Mouse (Mus musculus) layer of hippocampus, adult 2 months (tissue): ENCODE data around the gene Gm11639. TPM values are rescaled to one million over a fixed set of nuclear protein-coding genes. Genes with fewer than 3 reads are reported as not detected.

ENCODE experiments used
- DNase-seq, 2 experiments: peaks; one replicate each; pipeline ENCODE4 v3.0.0; 2022; ENCODE audit warnings: low spot score in 2 of 2
- H3K27ac ChIP-seq: fragments of 200-600 bp; 2 replicates; pipeline ENCODE4 v1.8.1; 2022
- H3K4me3 ChIP-seq: fragments of 200-600 bp; 2 replicates; pipeline ENCODE4 v1.8.1; 2022; ENCODE audit warnings: mild to moderate bottlenecking
- CTCF ChIP-seq: fragments of 200-600 bp; conservative IDR thresholded peaks from 2 replicates; pipeline ENCODE4 v1.8.1; 2022; ENCODE audit warnings: antibody characterized with exemption, mild to moderate bottlenecking, moderate library complexity
- total RNA-seq, 2 experiments: library from RNA; stranded (reverse); gene quantifications; 2 replicates each; pipeline ENCODE4 v1.2.3; 2021

Gene Gm11639
- total RNA-seq, 2 experiments from 2014 or later, result 0.44 to 0.54 TPM

DNA sequence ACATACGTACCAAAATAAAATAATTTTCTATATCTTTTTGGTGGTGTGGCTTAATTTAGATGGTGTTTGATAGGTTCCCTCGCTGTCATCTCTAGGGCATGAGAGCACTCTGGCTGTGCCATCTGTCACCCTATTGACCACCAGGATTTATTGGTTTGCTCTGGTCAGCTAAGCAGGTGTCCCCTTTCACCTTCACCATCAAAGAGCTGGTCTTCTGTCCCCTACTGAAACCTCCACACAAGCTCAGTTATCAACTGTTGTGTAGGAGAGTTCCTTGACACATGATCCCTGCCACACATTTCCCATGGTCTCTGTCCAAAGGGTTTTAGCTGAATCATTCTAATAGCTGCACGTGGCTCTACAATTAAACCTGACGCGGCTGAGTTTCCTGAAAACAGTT, 455.6 kb downstream of the Gm11639 start:
- H3K27ac ChIP-seq, result no peak overlapping the region
- no peak for DNase-seq
- H3K4me3 ChIP-seq, result no peak overlapping the region
- no peak for TF ChIP-seq CTCF

DNA sequence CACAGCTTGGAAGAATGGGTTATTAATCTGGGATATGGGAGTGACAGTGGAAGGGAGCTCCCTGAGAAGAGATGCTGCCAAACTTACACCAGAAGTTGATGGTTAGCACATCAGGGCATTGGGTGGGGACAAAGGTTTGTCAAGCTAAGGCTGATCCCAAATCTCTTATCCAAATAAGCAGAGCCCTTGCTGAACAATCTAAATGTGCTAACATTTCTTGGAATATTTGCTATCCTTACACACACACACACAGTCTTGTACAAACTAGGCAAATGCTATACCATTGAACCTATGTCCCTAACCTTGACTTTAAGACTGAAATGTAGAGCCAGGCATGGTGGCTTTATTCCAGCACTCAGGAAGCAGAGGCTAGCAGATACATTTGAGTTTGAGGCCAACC, 458.1 kb downstream of the Gm11639 start:
- DNase-seq, result no peak
- H3K27ac ChIP-seq, result no peak overlapping the region
- no peak for TF ChIP-seq CTCF
- no peak overlapping the region for H3K4me3 ChIP-seq

DNA sequence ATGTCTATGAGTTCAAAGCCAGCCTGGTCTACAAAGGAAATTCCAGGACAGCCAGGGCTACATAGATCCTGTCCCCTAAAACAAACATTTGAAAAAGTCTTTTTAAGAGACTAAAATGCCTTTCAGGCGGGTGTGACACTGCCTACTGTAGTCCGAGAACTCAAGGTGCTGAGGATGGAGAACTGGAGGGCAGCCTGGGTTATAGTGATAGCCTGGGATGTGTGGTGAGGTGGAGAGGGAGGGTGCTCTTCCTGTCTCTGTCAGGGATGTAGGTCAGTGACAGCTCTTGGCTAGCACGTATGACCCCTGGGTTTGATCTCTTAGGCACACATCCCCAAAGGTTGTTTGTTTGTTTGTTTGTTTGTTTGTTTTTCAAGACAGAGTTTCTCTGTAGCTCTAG, 458.6 kb downstream of the Gm11639 start:
- DNase-seq, result no peak
- no peak overlapping the region for H3K4me3 ChIP-seq
- TF ChIP-seq CTCF, result no peak
- H3K27ac ChIP-seq, result no peak overlapping the region

DNA sequence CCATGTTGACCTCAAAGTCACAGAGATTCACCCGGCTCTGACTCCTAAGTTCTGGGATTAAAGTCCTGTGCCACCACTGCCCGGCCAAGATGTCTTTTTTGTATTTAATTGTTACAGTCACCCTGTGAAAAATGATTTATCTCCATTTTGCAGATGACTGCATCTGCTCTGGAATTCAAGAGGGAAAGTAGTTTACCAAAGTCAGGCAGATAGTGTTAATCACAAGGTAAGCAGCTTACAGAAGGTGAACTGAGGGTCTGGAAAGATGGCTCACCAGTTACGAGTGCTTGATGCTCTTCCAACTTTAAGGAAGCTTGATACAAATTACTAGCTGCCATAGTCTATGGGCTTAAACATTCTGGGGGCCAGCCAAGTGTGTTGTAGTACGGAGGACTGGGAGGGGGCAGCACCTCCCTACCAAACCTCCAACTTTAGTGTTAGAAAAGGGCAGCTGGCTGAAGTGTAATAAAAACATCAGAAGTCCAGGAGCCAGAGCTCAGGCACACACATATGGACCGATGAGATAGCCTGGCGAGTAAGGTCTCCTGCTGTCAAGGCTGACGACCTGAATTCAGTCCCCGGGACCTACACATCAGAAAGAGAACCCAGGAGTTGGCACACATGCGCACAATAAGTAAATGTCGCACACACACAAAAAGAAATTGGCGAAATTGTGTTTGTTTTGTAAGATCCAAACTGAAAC, 459.2 kb downstream of the Gm11639 start:
- TF ChIP-seq CTCF, result no peak
- no peak overlapping the region for H3K4me3 ChIP-seq
- H3K27ac ChIP-seq, result no peak overlapping the region
- DNase-seq, result no peak

DNA sequence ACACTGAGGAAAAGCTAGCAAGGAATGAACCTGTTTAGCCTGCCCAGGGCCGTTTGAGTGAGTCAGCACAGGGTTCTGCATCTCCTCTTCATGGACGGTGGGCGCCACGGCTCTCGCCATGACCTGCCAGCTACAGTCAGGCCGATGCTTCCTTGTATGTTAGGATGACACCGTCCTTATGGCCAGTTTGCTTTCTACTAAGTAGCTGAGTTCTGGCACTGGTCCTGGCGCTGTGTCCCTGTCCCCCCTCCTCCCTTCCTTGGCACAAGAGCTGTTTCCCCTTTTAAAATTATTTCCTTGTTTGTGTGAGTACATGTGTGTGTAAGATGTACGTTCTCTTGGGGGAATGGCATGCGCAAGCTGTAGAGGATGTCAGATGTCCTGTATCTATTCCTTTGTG, 459.7 kb downstream of the Gm11639 start:
- no peak for DNase-seq
- no peak overlapping the region for H3K27ac ChIP-seq
- H3K4me3 ChIP-seq, result no peak overlapping the region
- no peak for TF ChIP-seq CTCF

DNA sequence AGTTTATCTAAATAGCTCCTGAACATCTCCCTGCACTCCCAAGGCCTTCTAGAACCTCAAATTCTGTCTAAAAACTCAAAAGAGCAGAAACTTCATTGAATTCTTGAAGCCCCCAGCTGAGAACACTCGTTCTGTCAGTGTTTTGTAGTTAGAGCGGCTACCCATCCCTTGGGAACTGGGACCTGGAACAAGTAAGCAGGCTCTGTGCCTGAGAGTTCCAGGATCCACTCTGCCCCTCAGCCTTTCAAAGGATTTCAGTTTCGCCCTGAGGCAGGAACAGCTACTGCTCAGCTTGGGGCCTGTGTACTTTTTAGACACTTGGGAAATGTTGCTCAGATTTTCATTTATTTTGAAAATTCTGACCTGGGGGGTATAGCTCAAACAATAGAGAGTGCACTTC, 461.1 kb downstream of the Gm11639 start, which contains the start of gene Gm10842:
TSS of gene Gm10842 (plus strand) at position 301 of the 400 bp plus-strand sequence.
- no peak for DNase-seq

DNA sequence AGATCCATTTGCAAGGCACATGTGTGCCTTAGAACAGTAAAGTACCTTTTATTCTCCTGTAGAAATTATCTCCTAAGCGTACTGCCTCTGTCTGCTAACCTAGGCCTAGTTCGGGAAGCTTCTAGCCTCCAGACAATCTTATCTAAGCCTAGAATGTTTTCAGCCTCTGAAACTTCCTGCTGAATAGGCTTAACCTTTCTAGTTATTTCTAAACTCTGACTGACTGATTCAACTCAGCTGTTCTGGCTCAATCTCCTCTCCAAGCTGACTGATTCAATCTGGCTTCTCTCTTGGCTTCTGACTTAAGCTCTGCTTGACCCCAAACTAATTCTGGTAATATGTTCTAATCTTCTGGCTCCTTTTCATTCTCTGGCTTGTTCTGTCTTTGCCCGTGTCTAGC, 463.8 kb downstream of the Gm11639 start:
- DNase-seq, result no peak
- TF ChIP-seq CTCF, result no peak
- H3K27ac ChIP-seq, result no peak overlapping the region
- no peak overlapping the region for H3K4me3 ChIP-seq

More for the DNA sequence above, 461.1 kb downstream of the Gm11639 start, which contains the start of gene Gm10842:
- H3K4me3 ChIP-seq, result no peak within 1 kb of the TSS
- no peak for TF ChIP-seq CTCF
- H3K27ac ChIP-seq, result no peak within 1 kb of the TSS

DNA sequence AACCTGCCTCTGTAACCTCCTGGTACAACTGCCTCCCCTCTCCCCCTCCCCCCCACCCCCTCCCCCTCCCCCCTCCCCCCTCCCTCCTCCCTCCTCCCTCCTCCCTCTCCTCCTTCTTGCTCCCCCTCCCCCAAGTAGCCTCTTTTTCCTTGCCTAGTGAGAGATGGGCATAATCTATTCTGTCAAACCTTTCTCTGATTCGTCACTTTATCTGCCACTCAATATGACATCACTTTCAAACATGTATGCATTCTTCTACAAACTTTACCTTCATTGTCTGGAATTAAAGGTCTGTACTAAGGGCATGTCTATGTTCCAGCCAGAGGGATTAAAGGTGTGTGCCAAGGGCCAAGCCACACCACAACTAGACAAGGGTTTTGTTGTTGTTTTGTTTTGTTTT, 464.3 kb downstream of the Gm11639 start:
- no peak for TF ChIP-seq CTCF
- Histone ChIP-seq H3K27ac (no peak overlapping the region), H3K4me3 (no peak overlapping the region)
- no peak for DNase-seq

DNA sequence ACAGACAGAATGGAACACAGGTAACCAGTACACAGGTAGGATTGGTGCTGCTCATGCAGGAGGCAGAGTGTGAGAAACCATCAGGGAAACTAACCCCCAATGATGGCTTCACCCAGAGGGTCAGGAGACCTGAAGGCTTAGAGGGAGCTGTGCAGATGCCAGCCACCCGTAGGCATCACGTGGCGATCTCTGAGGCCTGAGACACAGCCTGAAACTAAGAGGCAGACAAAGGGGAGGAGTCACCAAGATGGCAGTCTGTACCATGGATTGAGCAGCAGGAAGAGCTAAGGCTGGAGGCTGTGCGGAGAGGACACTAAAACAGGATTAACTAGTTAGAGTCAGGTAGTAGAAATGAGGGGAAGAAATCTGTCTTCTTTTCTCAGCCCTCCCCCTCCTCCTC, 465.2 kb downstream of the Gm11639 start:
- TF ChIP-seq CTCF, result no peak
- Histone ChIP-seq H3K4me3 (no peak overlapping the region), H3K27ac (no peak overlapping the region)
- no peak for DNase-seq

DNA sequence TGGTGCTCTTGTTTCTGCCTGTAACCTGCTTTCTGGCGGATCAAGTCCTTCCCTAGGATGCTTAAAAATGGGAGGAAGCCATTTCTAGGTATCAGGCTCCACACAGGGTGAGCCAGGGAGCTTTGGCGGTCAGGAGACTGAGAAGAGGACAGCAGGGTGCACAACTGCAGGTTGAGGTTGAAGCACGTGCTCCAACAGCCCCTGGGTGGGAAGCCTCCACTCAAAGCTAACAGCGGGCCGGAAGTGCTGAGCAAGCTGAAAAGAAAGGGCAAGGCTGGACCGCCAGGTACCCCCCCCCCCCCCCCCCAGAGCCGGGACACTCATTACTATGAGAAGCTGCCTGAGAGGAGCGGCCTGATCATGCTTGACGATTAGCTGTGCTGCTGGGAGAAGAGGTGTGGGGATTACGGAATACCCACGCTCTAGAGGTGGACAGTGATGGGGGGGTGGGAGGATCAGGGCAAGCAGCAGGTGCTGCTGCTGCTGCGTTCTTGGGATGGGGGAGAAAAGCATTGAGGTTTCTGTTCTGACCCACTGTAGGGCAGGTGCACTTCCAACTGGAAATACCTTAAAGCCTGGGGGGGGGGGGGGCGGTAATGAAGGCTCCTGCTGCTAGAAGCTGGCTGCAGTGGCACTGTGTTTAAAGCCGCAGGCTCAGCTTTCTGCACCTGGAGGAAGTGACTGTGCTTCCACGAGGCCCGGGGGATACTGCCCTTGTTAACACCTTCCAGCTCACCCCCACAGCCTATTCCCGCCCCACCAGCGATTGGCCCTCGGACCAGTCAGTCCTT, 465.9 kb downstream of the Gm11639 start:
- no peak for DNase-seq
- no peak for TF ChIP-seq CTCF
- Histone ChIP-seq H3K27ac (no peak overlapping the region), H3K4me3 (no peak overlapping the region)

DNA sequence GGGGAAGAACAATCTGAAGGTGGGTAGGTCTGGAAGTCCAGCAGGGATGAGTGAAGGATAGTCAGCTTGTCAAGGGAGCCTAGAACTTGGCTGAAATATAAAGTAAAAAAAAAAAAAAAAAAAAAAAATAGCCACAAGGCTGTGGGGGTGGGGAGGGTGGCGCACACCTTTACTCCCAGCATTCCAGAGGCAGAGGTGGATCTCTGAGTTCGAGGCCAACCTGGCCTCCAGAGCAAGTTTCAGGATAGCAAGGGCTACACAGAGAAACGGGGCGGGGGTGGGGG, 466.5 kb downstream of the Gm11639 start:
- Histone ChIP-seq H3K4me3 (no peak overlapping the region), H3K27ac (no peak overlapping the region)
- no peak for DNase-seq
- TF ChIP-seq CTCF, result no peak

DNA sequence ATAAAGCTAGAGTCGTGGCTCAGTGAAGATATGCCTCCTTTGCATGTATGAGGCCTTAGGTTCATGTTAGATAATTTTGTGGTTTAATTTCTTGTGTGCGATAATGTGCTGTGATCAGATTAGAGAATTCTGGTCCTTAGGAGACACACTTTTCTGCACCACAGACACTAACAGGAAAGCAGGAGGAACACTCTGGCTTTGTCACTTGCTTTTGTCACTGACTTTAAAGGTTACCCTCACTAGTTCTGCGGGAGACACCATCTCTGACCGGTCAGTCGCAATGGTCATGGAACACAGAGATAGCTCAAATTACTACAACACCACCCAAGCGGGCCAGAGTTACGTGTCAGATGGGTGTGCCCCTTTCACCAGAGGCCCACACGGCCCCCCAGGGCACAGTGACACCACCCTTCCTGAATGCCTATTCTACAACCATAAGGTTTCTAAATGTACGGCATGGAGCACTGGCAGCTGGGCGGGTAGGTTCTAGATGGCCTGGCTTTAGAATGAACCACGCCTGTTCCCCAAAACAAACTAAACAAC, 466.9 kb downstream of the Gm11639 start:
- Histone ChIP-seq H3K27ac (no peak overlapping the region), H3K4me3 (no peak overlapping the region)
- DNase-seq, result no peak
- no peak for TF ChIP-seq CTCF

DNA sequence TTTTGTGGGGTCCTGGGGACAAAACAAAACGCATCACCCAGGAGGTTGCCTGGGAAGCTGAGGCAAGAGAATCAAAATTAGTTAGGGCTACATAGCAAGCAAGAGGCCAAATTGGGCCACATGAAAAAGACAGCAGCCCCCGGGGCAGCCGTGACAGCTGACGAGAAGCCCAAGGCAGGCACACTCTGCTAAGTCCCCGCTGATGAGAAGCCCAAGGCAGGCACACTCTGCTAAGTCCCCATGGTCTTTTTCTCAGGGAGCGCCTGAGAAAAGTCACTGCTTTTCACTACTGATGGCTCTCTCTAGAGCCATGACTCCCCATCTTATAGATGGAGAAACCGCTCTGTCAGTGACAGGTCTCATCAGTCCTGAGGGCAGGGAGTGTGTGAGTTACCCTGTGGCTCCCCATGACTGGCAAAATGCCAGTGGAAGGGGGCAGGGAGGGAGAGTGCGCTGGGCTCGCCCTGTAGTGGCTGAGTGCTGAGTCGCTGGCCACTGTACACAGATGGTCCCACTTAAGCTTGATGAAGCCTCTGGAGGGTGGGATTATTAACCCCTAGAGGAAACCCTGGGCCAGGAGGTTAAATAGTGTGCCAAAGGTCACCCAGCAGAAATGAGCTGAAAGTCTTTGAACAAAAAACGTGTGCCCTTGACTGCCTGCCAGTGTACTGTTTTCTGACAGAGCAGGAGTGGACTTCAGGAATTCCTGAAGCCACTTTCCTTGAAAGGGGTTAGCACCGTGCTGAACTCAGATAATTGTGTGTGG, 467.7 kb downstream of the Gm11639 start:
- no peak for DNase-seq
- no peak overlapping the region for H3K27ac ChIP-seq
- H3K4me3 ChIP-seq, result no peak overlapping the region
- no peak for TF ChIP-seq CTCF
